Mouse (Mus musculus): ENCODE data around the gene Klrb1b. TPM values are rescaled to one million over a fixed set of nuclear protein-coding genes. Genes with fewer than 3 reads are reported as not detected.

Klrb1b gene
- polyA plus RNA-seq (2012; rRNA removed), result 0.05 TPM in 1 of 2 replicates, not detected in the other

GRCm38 (mm10) chr6:128826132-128826531, at the start of gene Klrb1b, which contains the start of gene Gm44511:
Klrb1b (minus strand) TSS chr6:128826331.
Gm44511 (minus strand) TSS chr6:128826315.
- DNase-seq (ENCODE audit: low read depth), result no peak
- no peak for TF ChIP-seq POLR2A (IDR thresholded peaks at IDR 0.05; ENCODE audit: borderline replicate concordance, extremely low read depth, insufficient read depth, insufficient read length, poor library complexity, severe bottlenecking)
- TF ChIP-seq CTCF (IDR thresholded peaks at IDR 0.05; ENCODE audit: borderline replicate concordance, extremely low read depth, insufficient read depth, insufficient read length), result no peak

- TF ChIP-seq CTCF (IDR thresholded peaks at IDR 0.05; ENCODE audit: borderline replicate concordance, extremely low read depth, insufficient read depth, insufficient read length) (no peak), POLR2A (IDR thresholded peaks at IDR 0.05; ENCODE audit: borderline replicate concordance, extremely low read depth, insufficient read depth, insufficient read length, poor library complexity, severe bottlenecking) (no peak)
These were observed 45.9 kb upstream of the Klrb1b start for GRCm38 (mm10) chr6:128871910-128872610.

GRCm38 (mm10) chr6:128868861-128869260, 42.7 kb upstream of the Klrb1b start:
- no peak for DNase-seq (ENCODE audit: low read depth)
- TF ChIP-seq POLR2A (IDR thresholded peaks at IDR 0.05; ENCODE audit: borderline replicate concordance, extremely low read depth, insufficient read depth, insufficient read length, poor library complexity, severe bottlenecking) (no peak), CTCF (IDR thresholded peaks at IDR 0.05; ENCODE audit: borderline replicate concordance, extremely low read depth, insufficient read depth, insufficient read length) (no peak)

More at GRCm38 (mm10) chr6:128871910-128872610, 45.9 kb upstream of the Klrb1b start:
- DNase-seq (ENCODE audit: low read depth), result no peak

GRCm38 (mm10) chr6:128857976-128858375, 31.8 kb upstream of the Klrb1b start:
- TF ChIP-seq CTCF (IDR thresholded peaks at IDR 0.05; ENCODE audit: borderline replicate concordance, extremely low read depth, insufficient read depth, insufficient read length) (no peak), POLR2A (IDR thresholded peaks at IDR 0.05; ENCODE audit: borderline replicate concordance, extremely low read depth, insufficient read depth, insufficient read length, poor library complexity, severe bottlenecking) (no peak)
- no peak for DNase-seq (ENCODE audit: low read depth)

- TF ChIP-seq POLR2A (IDR thresholded peaks at IDR 0.05; ENCODE audit: borderline replicate concordance, extremely low read depth, insufficient read depth, insufficient read length, poor library complexity, severe bottlenecking) (no peak), CTCF (IDR thresholded peaks at IDR 0.05; ENCODE audit: borderline replicate concordance, extremely low read depth, insufficient read depth, insufficient read length) (no peak)
- DNase-seq (ENCODE audit: low read depth), result peak; percentile 85
These were observed 30.1 kb upstream of the Klrb1b start for GRCm38 (mm10) chr6:128856250-128856649.

GRCm38 (mm10) chr6:128855477-128855876, 29.3 kb upstream of the Klrb1b start:
- no peak for DNase-seq (ENCODE audit: low read depth)

GRCm38 (mm10) chr6:128854895-128855294, 28.8 kb upstream of the Klrb1b start:
- no peak for TF ChIP-seq POLR2A (IDR thresholded peaks at IDR 0.05; ENCODE audit: borderline replicate concordance, extremely low read depth, insufficient read depth, insufficient read length, poor library complexity, severe bottlenecking)
- no peak for TF ChIP-seq CTCF (IDR thresholded peaks at IDR 0.05; ENCODE audit: borderline replicate concordance, extremely low read depth, insufficient read depth, insufficient read length)
- no peak for DNase-seq (ENCODE audit: low read depth)

More at GRCm38 (mm10) chr6:128855477-128855876, 29.3 kb upstream of the Klrb1b start:
- no peak for TF ChIP-seq CTCF (IDR thresholded peaks at IDR 0.05; ENCODE audit: borderline replicate concordance, extremely low read depth, insufficient read depth, insufficient read length)
- TF ChIP-seq POLR2A (IDR thresholded peaks at IDR 0.05; ENCODE audit: borderline replicate concordance, extremely low read depth, insufficient read depth, insufficient read length, poor library complexity, severe bottlenecking), result no peak

GRCm38 (mm10) chr6:128854024-128854820, 28.1 kb upstream of the Klrb1b start:
- DNase-seq (ENCODE audit: low read depth), result peak; percentile 75
- no peak for TF ChIP-seq POLR2A (IDR thresholded peaks at IDR 0.05; ENCODE audit: borderline replicate concordance, extremely low read depth, insufficient read depth, insufficient read length, poor library complexity, severe bottlenecking)
- TF ChIP-seq CTCF (IDR thresholded peaks at IDR 0.05; ENCODE audit: borderline replicate concordance, extremely low read depth, insufficient read depth, insufficient read length), result peak; percentile 54; the same call in 1 of the 2 replicates

- TF ChIP-seq CTCF (IDR thresholded peaks at IDR 0.05; ENCODE audit: borderline replicate concordance, extremely low read depth, insufficient read depth, insufficient read length), result no peak
- no peak for TF ChIP-seq POLR2A (IDR thresholded peaks at IDR 0.05; ENCODE audit: borderline replicate concordance, extremely low read depth, insufficient read depth, insufficient read length, poor library complexity, severe bottlenecking)
- no peak for DNase-seq (ENCODE audit: low read depth)
These were observed 26.6 kb upstream of the Klrb1b start for GRCm38 (mm10) chr6:128852766-128853165.

GRCm38 (mm10) chr6:128851151-128851550, 25.0 kb upstream of the Klrb1b start:
- TF ChIP-seq CTCF (IDR thresholded peaks at IDR 0.05; ENCODE audit: borderline replicate concordance, extremely low read depth, insufficient read depth, insufficient read length) (no peak), POLR2A (IDR thresholded peaks at IDR 0.05; ENCODE audit: borderline replicate concordance, extremely low read depth, insufficient read depth, insufficient read length, poor library complexity, severe bottlenecking) (no peak)
- DNase-seq (ENCODE audit: low read depth), result no peak

GRCm38 (mm10) chr6:128850671-128851070, 24.5 kb upstream of the Klrb1b start:
- TF ChIP-seq CTCF (IDR thresholded peaks at IDR 0.05; ENCODE audit: borderline replicate concordance, extremely low read depth, insufficient read depth, insufficient read length) (no peak), POLR2A (IDR thresholded peaks at IDR 0.05; ENCODE audit: borderline replicate concordance, extremely low read depth, insufficient read depth, insufficient read length, poor library complexity, severe bottlenecking) (no peak)
- DNase-seq (ENCODE audit: low read depth), result no peak
